Mouse (Mus musculus) CH12.LX (cell line): ENCODE results near the gene Tmem37.
A peak's percentile ranks its signal among the peaks of the same experiment; 100 is the strongest.

Source experiments
- CTCF ChIP-seq, 2 experiments: IDR thresholded peaks in 1 of 2; conservative IDR thresholded peaks in 1 of 2; 2 replicates each; pipeline ENCODE4 v1.5.1; 2011 to 2012; ENCODE audit warnings: low read depth in 2 of 2, low read length in 2 of 2, improper control_type of control experiment in 1 of 2, inconsistent platforms in 1 of 2, mild to moderate bottlenecking in 1 of 2, moderate library complexity in 1 of 2
- EP300 ChIP-seq: IDR thresholded peaks from 2 replicates; pipeline ENCODE4 v1.6.1; 2011; ENCODE audit warnings: low read length, improper control_type of control experiment
- MAFK ChIP-seq: IDR thresholded peaks from 2 replicates; pipeline ENCODE4 v1.6.1; 2011; ENCODE audit warnings: low read length, improper control_type of control experiment; ENCODE audit not compliant: insufficient replicate concordance
- MAX ChIP-seq: IDR thresholded peaks from 2 replicates; pipeline ENCODE4 v1.6.1; 2011; ENCODE audit warnings: low read length, improper control_type of control experiment
- MXI1 ChIP-seq: IDR thresholded peaks from 2 replicates; pipeline ENCODE4 v1.6.1; 2011; ENCODE audit warnings: mild to moderate bottlenecking, low read depth, low read length, improper control_type of control experiment
- NELFE ChIP-seq: IDR thresholded peaks from 2 replicates; pipeline ENCODE4 v1.6.1; 2011; ENCODE audit warnings: low read depth, low read length, improper control_type of control experiment
- POLR2A ChIP-seq: IDR thresholded peaks from 2 replicates; pipeline ENCODE4 v1.6.1; 2011; ENCODE audit warnings: low read depth, mild to moderate bottlenecking, improper control_type of control experiment, low read length
- USF2 ChIP-seq: conservative IDR thresholded peaks from 2 replicates; pipeline ENCODE4 v1.6.1; 2011; ENCODE audit warnings: low read depth, low read length, improper control_type of control experiment

- TF ChIP-seq CTCF (conservative IDR thresholded peaks at IDR 0.05 in 1 of 2, IDR thresholded peaks at IDR 0.05 in 1 of 2; ENCODE audit: low read depth in 2 of 2, low read length in 2 of 2) (peak; percentile 82 to 96), POLR2A (no peak), MXI1 (no peak), EP300 (no peak), MAFK (no peak), MAX (no peak), USF2 (no peak), NELFE (no peak)
Observed at GRCm38 (mm10) chr1:120032804-120033468, 40.9 kb downstream of the Tmem37 start.
